Mouse (Mus musculus) heart, postnatal 0 days (tissue): ENCODE measurements at regions not wholly inside any gene's neighbourhood (a gene's known extent, or its start where the extent isn't known, plus 50 kb on each side); places are given as distances from the start of the nearest gene placed in this dataset.

Source experiments
- CTCF ChIP-seq: IDR thresholded peaks from 2 replicates; pipeline ENCODE4 v1.5.1; 2016; ENCODE audit warnings: antibody characterized with exemption, control low read depth, low read depth
- EP300 ChIP-seq: IDR thresholded peaks from 2 replicates; pipeline ENCODE4 v1.6.1; 2016; ENCODE audit warnings: antibody characterized with exemption, low read depth

DNA sequence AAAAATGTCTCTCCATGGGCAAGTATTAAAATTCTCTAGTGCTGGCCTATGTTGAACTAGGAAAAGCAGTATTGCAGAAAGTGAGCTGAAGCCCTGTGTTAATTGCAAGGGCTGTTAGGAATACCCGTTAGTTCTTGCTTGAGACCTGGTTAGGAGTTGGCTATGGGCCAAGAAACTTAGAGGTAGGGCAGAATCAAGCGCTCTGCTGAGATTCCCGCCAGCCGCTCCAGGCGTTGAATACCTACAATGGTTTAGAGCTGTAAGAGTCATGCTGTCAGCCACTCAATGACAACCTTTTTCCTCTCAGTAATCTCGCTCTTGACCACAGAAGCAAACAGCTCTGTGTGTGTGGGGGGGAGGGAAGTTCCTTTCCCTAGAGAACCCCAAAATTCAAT lies 156.8 kb upstream of the Tom1l1 start:
- TF ChIP-seq EP300 (no peak), CTCF (no peak)
